Mouse (Mus musculus): ENCODE measurements at regions not wholly inside any gene's neighbourhood (a gene's known extent, or its start where the extent isn't known, plus 50 kb on each side); places are given as distances from the start of the nearest gene placed in this dataset.

DNA sequence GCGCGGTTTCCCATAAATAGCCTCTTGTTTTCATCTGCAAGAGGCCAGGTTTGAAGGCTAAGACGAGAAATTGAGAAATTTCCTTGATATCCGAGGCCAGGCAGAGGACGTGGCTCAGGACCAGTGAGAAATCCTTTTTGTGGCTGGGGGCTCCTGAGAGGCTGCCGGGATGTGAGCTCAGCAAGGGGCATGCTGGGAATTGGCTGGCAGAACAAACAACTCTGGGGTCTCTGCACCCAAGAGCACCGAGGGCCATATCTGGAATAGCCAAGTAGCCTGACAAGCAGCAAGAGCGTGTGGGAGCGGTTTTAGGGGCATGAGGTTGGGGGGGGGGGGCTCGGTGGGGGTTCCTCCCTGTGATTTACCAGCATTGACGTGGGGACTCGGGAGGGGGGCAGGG lies 462.5 kb downstream of the Ccdc171 start:
- TF ChIP-seq CTCF (IDR thresholded peaks at IDR 0.05; ENCODE audit: extremely low read depth, insufficient read depth, insufficient read length, insufficient replicate concordance) (no peak), POLR2A (IDR thresholded peaks at IDR 0.05; ENCODE audit: low read depth, low read length) (no peak)
